ENCODE assay signal across 8 mouse cellular contexts in the genomic region with DNA sequence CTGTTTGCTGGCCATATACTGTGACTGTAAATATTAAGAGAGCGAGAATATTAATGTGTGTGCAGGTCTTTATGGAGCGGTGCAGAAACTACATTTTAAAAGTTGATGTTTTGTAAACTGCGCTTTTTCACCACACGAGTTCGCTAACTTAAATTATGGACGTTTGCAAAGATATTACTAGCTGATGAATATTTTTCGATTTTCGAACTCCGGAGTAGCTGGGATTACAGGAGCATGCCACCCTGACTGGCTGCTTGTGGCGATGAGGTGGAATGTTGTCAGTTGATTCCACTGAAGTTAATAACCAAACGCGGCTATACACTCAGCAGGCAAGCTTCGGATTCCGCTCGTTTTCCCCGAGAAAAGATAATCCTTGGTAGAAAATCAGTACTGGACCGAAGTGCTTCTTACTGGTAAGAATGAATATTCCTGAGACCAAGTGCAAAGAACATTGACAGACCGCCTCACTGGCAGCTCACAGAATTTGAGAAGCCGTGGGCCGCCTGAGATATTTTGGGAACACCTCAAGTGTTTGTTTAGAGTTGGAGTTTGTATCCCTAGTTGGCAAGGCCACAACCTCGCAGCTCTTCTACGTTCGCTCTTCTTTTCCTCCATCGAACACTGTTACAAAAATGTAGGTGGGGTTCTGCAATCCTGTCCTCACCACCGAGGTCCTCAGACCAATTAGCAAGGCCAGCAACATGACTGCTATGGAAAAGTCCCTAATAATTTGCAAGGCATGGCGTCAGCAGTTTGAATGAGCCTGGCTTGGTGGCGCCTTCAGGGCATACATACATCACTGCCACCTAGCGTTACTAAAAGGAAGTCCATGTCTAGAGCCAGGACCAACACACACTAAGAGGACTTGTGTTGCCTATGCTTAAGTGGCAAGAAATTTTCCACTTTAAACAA. TPM values are rescaled to one million over a fixed set of nuclear protein-coding genes. Genes with fewer than 3 reads are reported as not detected.
DNase-seq lines count a peak whose midpoint lies in the region; ATAC-seq lines count a peak whose summit lies in the region.

No protein-coding gene starts in this region.

- peak overlapping the region; percentile 95 for H3K9ac ChIP-seq in intestine, embryonic 16.5 days (ENCODE audit: low read depth, low read length)

- H3K4me2 ChIP-seq in intestine, embryonic 16.5 days (ENCODE audit: low read depth, low read length): peak overlapping the region; percentile 88

- H3K9me3 ChIP-seq in embryonic facial prominence, embryonic 10.5 days: no peaks in the 10 kb centered on the region
- no peaks in the 10 kb centered on the region for H3K9me3 ChIP-seq in intestine, embryonic 16.5 days (ENCODE audit: control insufficient read depth, low read length)

- intact Hi-C loops in left cerebral cortex, postnatal 36 days (cut with DNase I): loop anchor here (2.0 to 5.0 kb wide), 2 partner anchors 78 to 287 kb away; no protein-coding TSS in a partner anchor

- peak; percentile 72 for DNase-seq in 3134 (ENCODE audit: extremely low read depth, insufficient read length, low spot score)
- DNase-seq in adrenal gland, postnatal 10 days: peak; percentile 73
- DNase-seq in embryonic facial prominence, embryonic 10.5 days (ENCODE audit: low spot score): peak; percentile 74
- peak; percentile 25 to 32 for DNase-seq in left cerebral cortex, postnatal 36 days (ENCODE audit: low spot score in 2 of 2)
- peak; percentile 83 for DNase-seq in mesoderm, embryonic 11.5 days (ENCODE audit: low read depth, low spot score)
- peak; percentile 81 for DNase-seq in skeletal muscle tissue, adult 2 months (ENCODE audit: low read depth, low spot score)

- peaks cover 19% of the 10 kb centered on the region for H3K27me3 ChIP-seq in embryonic facial prominence, embryonic 10.5 days (replicated peaks; ENCODE audit: low read depth, poor library complexity, severe bottlenecking)
- no peaks in the 10 kb centered on the region for H3K27me3 ChIP-seq in intestine, embryonic 16.5 days (replicated peaks; ENCODE audit: control insufficient read depth, insufficient read depth, low read length)

- H3K36me3 ChIP-seq in embryonic facial prominence, embryonic 10.5 days (replicated peaks): no peaks in the 10 kb centered on the region
- H3K36me3 ChIP-seq in intestine, embryonic 16.5 days (ENCODE audit: control insufficient read depth, insufficient read depth, low read length): no peaks in the 10 kb centered on the region

- peaks cover 19% of the 10 kb centered on the region for H3K4me1 ChIP-seq in embryonic facial prominence, embryonic 10.5 days
- peaks cover 21% of the 10 kb centered on the region for H3K4me1 ChIP-seq in intestine, embryonic 16.5 days (ENCODE audit: control insufficient read depth, insufficient read depth, low read length)

- peak overlapping the region; percentile 93 for H3K27ac ChIP-seq in embryonic facial prominence, embryonic 10.5 days (replicated peaks)
- H3K27ac ChIP-seq in intestine, embryonic 16.5 days (ENCODE audit: low read length): no peak overlapping the region; the same call in 1 of the 2 replicates

- whole genome bisulfite sequencing in embryonic facial prominence, embryonic 10.5 days: 11% methylated on average over 28 of the region's 28 CpGs
- 12% methylated on average over 28 of the region's 28 CpGs for WGBS in intestine, embryonic 16.5 days

- ATAC-seq in granulocyte monocyte progenitor cell, adult 5-6 weeks (replicated peaks; ENCODE audit: poor library complexity, severe bottlenecking): peak; percentile 72
- ATAC-seq in intestine, embryonic 16.5 days: peak; percentile 78

- H3K4me3 ChIP-seq in embryonic facial prominence, embryonic 10.5 days: peak overlapping the region; percentile 82
- H3K4me3 ChIP-seq in intestine, embryonic 16.5 days (ENCODE audit: low read length): peak overlapping the region; percentile 91

RNA-seq across cellular contexts. Expression of a gene that starts 0.7 kb away (rescaled TPM):
- total RNA-seq in adrenal gland, postnatal 10 days (2021): 10 to 100 TPM; 12.4 to 16.4 TPM
- 8.5 and 8.7 TPM in 2 replicates for polyA plus RNA-seq in embryonic facial prominence, embryonic 10.5 days (2016; fragmentation: Nextera tagmentation; extraction: Ambion mirVana)
- total RNA-seq in granulocyte monocyte progenitor cell, adult 5-6 weeks (2014; fragmentation: Nextera tagmentation): 24.7 and 37.1 TPM in 2 replicates
- total RNA-seq in granulocyte monocyte progenitor cell, adult 5-6 weeks (2017): 17.1 and 22.6 TPM in 2 replicates
- 15.4 and 16.6 TPM in 2 replicates for polyA plus RNA-seq in intestine, embryonic 16.5 days (2015; fragmentation: Nextera tagmentation; extraction: Ambion mirVana)
- total RNA-seq in left cerebral cortex, postnatal 36 days (2021): 1 to 10 TPM; 4.0 to 5.8 TPM

RNA-seq across cellular contexts. Expression of a gene that starts 23.2 kb away (rescaled TPM):
- total RNA-seq in adrenal gland, postnatal 10 days (2021): not detected
- not detected in 2 replicates for polyA plus RNA-seq in embryonic facial prominence, embryonic 10.5 days (2016; fragmentation: Nextera tagmentation; extraction: Ambion mirVana)
- total RNA-seq in granulocyte monocyte progenitor cell, adult 5-6 weeks (2014; fragmentation: Nextera tagmentation): not detected in 2 replicates
- total RNA-seq in granulocyte monocyte progenitor cell, adult 5-6 weeks (2017): not detected in 2 replicates
- not detected in 2 replicates for polyA plus RNA-seq in intestine, embryonic 16.5 days (2015; fragmentation: Nextera tagmentation; extraction: Ambion mirVana)
- total RNA-seq in left cerebral cortex, postnatal 36 days (2021): not detected

RNA-seq across cellular contexts. Expression of a gene that starts 38.4 kb away (rescaled TPM):
- total RNA-seq in adrenal gland, postnatal 10 days (2021): 10 to 100 TPM; 11.4 to 12.4 TPM
- 39.7 and 47.1 TPM in 2 replicates for polyA plus RNA-seq in embryonic facial prominence, embryonic 10.5 days (2016; fragmentation: Nextera tagmentation; extraction: Ambion mirVana)
- 0.15 and 0.86 TPM in 2 replicates for total RNA-seq in granulocyte monocyte progenitor cell, adult 5-6 weeks (2014; fragmentation: Nextera tagmentation)
- total RNA-seq in granulocyte monocyte progenitor cell, adult 5-6 weeks (2017): not detected in 2 replicates
- 27.0 and 27.4 TPM in 2 replicates for polyA plus RNA-seq in intestine, embryonic 16.5 days (2015; fragmentation: Nextera tagmentation; extraction: Ambion mirVana)
- 1 to 10 TPM in 1 of 2 experiments, under 1 TPM in 1; 0.95 to 1.4 TPM for total RNA-seq in left cerebral cortex, postnatal 36 days (2021)

Comparison
In these comparisons a context has a peak if more than half of its experiments do, and no peak if none do; other contexts are left out.
1. DNase-seq: peak in every context shown above with its lines; median percentile 83 in mesoderm, embryonic 11.5 days; 81 in skeletal muscle tissue, adult 2 months; 74 in embryonic facial prominence, embryonic 10.5 days; 73 in adrenal gland, postnatal 10 days; 72 in 3134; 28 in left cerebral cortex, postnatal 36 days.
2. RNA of a gene that starts 38.4 kb away (total RNA-seq): 11.4 to 12.4 TPM in adrenal gland, postnatal 10 days; 0.95 to 1.4 TPM in left cerebral cortex, postnatal 36 days and 0.15 to 0.86 TPM in granulocyte monocyte progenitor cell, adult 5-6 weeks; every median in the first group is over 4 times any median in the second.